Mouse (Mus musculus): ENCODE data around the gene 1700011L22Rik.

DNA sequence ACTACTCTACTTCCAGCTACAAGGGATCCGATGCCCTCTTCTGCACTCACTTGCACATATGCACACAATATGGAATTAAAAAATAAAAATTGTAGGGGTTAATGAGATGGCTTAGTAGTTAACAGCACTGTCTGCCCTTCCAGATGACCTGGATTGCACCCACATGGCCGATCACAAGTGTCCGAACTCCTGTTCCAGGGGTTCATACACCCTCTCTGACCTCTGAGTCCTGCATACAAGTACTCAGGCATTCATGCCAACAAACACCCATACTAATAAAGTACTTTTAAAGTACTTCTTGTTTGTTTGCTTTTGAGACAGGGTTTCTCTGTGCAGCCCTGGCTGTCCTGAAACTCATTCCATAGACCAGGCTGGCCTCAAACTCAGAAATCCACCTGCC lies 36.3 kb upstream of the 1700011L22Rik start:
- TF ChIP-seq POLR2A (IDR thresholded peaks at IDR 0.05; ENCODE audit: insufficient read length, low read depth) (no peak), POLR2AphosphoS2 (IDR thresholded peaks at IDR 0.05; ENCODE audit: insufficient read length, low read depth) (no peak), SRF (IDR thresholded peaks at IDR 0.05; ENCODE audit: control insufficient read depth, insufficient read length, low read depth) (no peak), MYOD1 (IDR thresholded peaks at IDR 0.05; ENCODE audit: control insufficient read depth in 1 of 3, insufficient read length in 2 of 3, low read depth in 2 of 3) (no peak), MYOG (IDR thresholded peaks at IDR 0.05; ENCODE audit: control insufficient read depth in 1 of 3, insufficient read depth in 1 of 3, insufficient read length in 2 of 3, low read depth in 2 of 3) (no peak), E2F4 (IDR thresholded peaks at IDR 0.05; ENCODE audit: insufficient read depth) (no peak), MAX (IDR thresholded peaks at IDR 0.05; ENCODE audit: low read depth) (no peak), TCF3 (IDR thresholded peaks at IDR 0.05; ENCODE audit: insufficient read length, low read depth) (no peak), CEBPB (IDR thresholded peaks at IDR 0.05; ENCODE audit: insufficient read depth, poor library complexity, severe bottlenecking) (no peak)

Data from myocyte (in vitro differentiated cells).